Mouse (Mus musculus) mature B cell (primary cell): ENCODE results near the gene Cpm.

Source experiments
- in situ Hi-C: fragments of 300-500 bp; cut with MboI; formaldehyde crosslinking; loops from 2 replicates; pipeline ENCODE4 v1.14.3; 2019

The Cpm gene

DNA sequence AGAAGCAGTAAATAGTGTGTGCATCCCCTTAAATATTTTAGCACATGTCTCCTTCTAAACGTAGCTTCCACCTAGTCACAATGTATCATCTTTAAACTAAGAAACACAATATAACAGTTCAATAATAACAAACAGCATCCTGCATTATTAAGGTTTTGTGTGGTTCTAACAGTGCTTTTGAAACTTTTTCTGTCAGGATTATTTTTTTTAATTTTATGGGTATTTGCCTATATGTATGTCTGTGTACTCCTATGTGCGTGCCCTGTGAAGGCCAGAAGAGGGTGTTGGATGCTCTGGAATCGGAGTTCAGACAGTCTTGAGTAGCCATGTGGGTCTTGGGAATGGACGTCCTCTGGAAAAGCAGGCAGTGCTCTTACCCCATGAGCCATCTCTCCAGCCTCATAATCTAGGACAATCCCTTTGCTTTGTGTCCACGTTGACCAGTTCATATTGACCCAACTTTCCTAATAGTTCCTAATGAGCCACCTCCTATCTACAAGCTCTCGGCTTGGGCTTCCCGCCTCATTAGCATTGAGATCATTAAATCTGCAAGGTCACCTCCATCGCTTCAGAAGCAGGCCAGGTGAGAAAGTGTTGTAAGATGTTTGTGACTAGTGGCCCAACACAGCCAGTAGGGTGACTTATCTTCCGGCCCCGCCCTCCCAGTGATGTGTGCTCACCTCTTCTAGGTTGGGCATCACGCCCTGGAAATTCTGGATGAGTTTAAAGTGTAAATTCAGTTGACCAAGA, 20.2 kb downstream of the Cpm start:
- in situ Hi-C loops = no loop called here

DNA sequence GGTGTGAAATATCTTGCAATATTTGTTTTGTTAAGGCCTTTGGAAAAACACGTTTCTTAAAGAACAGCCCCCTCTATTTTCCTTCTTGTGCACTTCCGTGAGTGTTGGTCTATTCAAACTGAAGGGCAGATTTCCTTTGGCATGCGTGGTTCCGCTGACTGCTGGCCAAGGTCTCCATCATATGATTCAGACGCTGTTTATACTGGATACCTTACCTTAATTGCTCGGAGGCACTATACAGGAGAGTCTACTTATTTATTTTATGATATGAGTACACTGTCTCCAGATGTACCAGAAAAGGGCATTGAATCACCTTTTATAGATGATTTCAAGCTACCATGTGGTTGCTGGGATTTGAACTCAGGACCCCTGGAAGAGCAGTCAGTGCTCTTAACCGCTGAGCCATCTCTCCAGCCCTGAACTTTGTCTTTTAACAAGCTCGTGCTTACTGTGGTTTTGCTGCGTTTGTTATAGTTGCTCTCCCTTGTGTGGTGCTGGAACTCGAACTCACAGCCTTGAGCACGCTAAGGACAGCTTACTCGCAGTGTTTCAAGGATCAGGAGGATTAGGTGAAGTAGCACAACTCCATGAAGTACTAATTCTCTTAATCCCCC, 20.8 kb downstream of the Cpm start:
- in situ Hi-C loops = no loop called here

- in situ Hi-C loops = no loop called here
Observed at GRCm38 (mm10) chr10:117650725-117651124, 21.4 kb downstream of the Cpm start.

GRCm38 (mm10) chr10:117651587-117652377, 22.5 kb downstream of the Cpm start:
- in situ Hi-C loops = no loop called here

- in situ Hi-C loops = no loop called here
Observed at GRCm38 (mm10) chr10:117652378-117652774, 23.1 kb downstream of the Cpm start.

GRCm38 (mm10) chr10:117652930-117653778, 23.9 kb downstream of the Cpm start:
- in situ Hi-C loops = no loop called here

- in situ Hi-C loops = no loop called here
Observed at GRCm38 (mm10) chr10:117653779-117654173, 24.5 kb downstream of the Cpm start.

GRCm38 (mm10) chr10:117654576-117655123, 25.4 kb downstream of the Cpm start:
- in situ Hi-C loops = no loop called here

DNA sequence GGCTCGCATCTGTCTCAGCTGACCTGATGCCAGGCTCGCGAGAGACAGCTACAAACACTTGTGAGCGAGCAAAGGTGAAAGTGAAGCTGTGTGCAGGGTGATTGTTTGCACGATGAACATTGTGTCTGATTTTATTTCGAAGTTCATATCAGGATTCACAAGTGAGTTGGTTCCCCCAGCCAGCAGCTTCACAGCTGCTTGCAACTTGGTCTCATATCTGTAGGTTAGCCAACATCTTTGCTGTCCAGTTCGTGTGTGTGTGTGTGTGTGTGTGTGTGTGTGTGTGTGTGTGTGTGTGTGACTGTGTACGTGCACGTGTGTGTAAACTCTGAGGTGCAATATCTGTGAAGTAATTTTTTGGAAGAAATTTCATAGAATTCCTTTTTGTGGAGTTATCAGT, 26.2 kb downstream of the Cpm start:
- in situ Hi-C loops = no loop called here

- in situ Hi-C loops = no loop called here
Observed at GRCm38 (mm10) chr10:117655908-117656661, 26.8 kb downstream of the Cpm start.

DNA sequence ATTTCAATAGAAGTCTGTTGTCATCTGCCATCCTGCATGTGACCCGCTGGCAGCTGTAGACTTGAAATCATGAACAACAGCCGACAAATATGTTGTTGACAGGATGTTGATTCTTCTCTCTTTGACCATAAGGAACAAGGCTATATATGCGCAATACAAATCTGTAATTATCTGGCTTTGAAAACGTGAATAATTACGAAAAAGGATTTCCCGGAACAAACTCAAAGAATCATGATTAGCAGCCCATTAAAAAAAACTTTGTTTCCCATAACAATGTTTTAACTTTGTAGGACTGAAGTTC, 27.3 kb downstream of the Cpm start:
- in situ Hi-C loops = no loop called here

DNA sequence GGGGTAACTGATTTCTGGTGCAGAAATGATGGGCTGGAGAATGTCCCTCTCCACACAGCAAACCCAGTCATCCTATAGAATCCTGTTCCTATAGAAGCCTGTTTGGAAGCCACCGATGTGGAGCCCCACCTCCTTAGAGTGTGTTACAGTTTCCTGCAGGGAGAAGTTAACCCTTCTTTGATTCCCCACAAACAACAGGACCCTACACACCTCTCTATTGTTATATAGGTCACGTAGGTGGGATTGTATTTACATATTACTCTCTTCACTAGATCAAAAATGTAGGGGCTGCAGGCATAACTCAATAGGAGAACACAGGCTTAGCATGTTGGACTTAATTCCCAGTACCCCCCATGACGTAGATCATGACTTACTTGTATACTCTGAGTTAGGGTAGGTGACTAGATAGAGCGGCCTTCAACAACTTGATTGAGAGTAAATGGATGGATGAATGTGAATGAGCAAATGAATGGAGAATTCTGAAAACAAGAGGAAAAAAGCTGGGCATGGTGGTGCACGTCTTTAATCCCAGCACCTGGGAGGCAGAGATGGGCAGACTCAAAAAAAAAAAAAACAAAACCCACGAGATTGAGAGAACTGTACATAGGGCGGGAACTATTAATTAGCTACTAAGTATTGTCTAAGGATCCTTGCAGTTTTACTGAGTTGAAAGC, 27.8 kb downstream of the Cpm start:
- in situ Hi-C loops = no loop called here

DNA sequence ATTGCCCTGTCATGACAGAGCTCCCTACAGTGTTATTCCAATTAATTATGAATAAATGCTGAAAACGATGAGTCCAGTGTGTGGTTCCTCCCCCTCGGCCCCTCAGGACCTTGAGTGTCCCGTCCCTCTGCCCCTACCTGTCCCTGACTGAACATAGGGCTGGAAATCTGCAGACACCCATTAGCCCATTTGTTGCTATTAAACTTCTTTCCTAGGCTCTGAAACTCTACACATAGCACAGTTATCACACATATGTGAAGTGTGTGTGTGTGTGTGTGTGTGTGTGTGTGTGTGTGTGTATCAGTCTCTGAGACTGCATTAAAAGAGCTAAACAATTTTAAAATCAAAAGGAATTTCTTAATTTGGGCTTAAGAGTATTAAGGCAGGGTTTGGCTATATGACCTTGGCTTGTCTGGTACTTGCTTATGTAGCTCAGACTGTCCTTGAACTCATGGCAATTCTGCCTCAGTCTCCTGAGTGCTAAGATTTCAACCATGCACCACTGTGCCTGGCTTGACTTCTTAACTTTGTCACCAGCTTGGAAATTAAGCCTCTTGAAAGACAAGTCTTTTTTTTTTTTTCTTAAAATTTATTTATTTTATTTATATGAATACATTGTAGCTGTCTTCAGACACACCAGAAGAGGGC, 28.5 kb downstream of the Cpm start:
- in situ Hi-C loops = no loop called here

- in situ Hi-C loops = no loop called here
Observed at GRCm38 (mm10) chr10:117658522-117659429, 29.5 kb downstream of the Cpm start.

GRCm38 (mm10) chr10:117659430-117659813, 30.1 kb downstream of the Cpm start:
- in situ Hi-C loops = no loop called here

DNA sequence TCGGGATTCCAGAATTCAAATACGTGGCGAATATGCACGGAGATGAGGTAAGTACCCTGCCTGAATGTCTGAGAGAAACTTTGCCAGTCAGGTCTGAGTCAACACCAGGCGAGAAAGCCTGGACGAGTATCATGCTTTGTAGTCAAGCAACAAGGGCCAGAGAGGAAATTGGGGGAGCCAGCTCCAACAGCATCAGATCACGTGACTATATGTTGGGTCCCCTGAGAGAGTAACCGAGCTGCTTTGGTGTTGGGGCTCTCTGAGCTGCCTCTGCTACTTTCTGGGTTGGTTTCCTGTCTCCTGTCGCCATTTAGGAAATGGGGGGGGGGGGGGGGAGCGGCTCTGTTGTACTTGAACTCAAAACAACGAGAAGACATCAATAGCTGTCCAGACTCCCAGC, 30.5 kb downstream of the Cpm start:
- in situ Hi-C loops = no loop called here

- in situ Hi-C loops = no loop called here
Observed at GRCm38 (mm10) chr10:117662316-117663055, 33.2 kb downstream of the Cpm start.
